Mouse (Mus musculus) lung, adult 18-20 months (tissue): ENCODE measurements around the gene Cradd.

Experiments
- DNase-seq, 2 experiments: peaks; one replicate each; pipeline ENCODE4 v3.0.0; 2022; ENCODE audit warnings: mixed read lengths in 2 of 2

Cradd gene

GRCm38 (mm10) chr10:95302211-95303163 lies 21.4 kb downstream of the Cradd start:
- DNase-seq, result peak; percentile 53 to 77

GRCm38 (mm10) chr10:95300178-95300793 lies 23.6 kb downstream of the Cradd start:
- DNase-seq, result no peak

- DNase-seq, result no peak
Observed at GRCm38 (mm10) chr10:95299808-95300133, 24.2 kb downstream of the Cradd start.

GRCm38 (mm10) chr10:95299010-95299807 lies 24.7 kb downstream of the Cradd start:
- no peak for DNase-seq

- no peak for DNase-seq
Observed at GRCm38 (mm10) chr10:95298504-95298903, 25.4 kb downstream of the Cradd start.

- no peak for DNase-seq
Observed at GRCm38 (mm10) chr10:95297690-95298104, 26.2 kb downstream of the Cradd start.

- DNase-seq, result peak in 1 of 2 experiments; percentile 27
Observed at GRCm38 (mm10) chr10:95297024-95297423, 26.9 kb downstream of the Cradd start.

GRCm38 (mm10) chr10:95293261-95293660 lies 30.7 kb downstream of the Cradd start:
- DNase-seq, result no peak

- no peak for DNase-seq
Observed at GRCm38 (mm10) chr10:95292269-95292668, 31.7 kb downstream of the Cradd start.

GRCm38 (mm10) chr10:95291133-95291876 lies 32.6 kb downstream of the Cradd start:
- peak in 1 of 2 experiments; percentile 40 for DNase-seq

GRCm38 (mm10) chr10:95289819-95290218 lies 34.1 kb downstream of the Cradd start:
- no peak for DNase-seq

GRCm38 (mm10) chr10:95288206-95288605 lies 35.7 kb downstream of the Cradd start:
- no peak for DNase-seq

- DNase-seq, result no peak
Observed at GRCm38 (mm10) chr10:95287351-95287750, 36.6 kb downstream of the Cradd start.

GRCm38 (mm10) chr10:95283434-95283833 lies 40.5 kb downstream of the Cradd start:
- no peak for DNase-seq

- DNase-seq, result no peak
Observed at GRCm38 (mm10) chr10:95281996-95282395, 41.9 kb downstream of the Cradd start.

- DNase-seq, result no peak
Observed at GRCm38 (mm10) chr10:95281466-95281990, 42.4 kb downstream of the Cradd start.

- DNase-seq, result peak; percentile 41 to 64
Observed at GRCm38 (mm10) chr10:95280327-95280726, 43.6 kb downstream of the Cradd start.

GRCm38 (mm10) chr10:95279459-95279858 lies 44.5 kb downstream of the Cradd start:
- DNase-seq, result no peak

GRCm38 (mm10) chr10:95278085-95278484 lies 45.8 kb downstream of the Cradd start:
- no peak for DNase-seq

GRCm38 (mm10) chr10:95275488-95275887 lies 48.4 kb downstream of the Cradd start:
- no peak for DNase-seq

- DNase-seq, result no peak
Observed at GRCm38 (mm10) chr10:95273226-95273625, 50.7 kb downstream of the Cradd start.

GRCm38 (mm10) chr10:95269151-95269550 lies 54.8 kb downstream of the Cradd start:
- DNase-seq, result no peak
